Mouse (Mus musculus): ENCODE data around the gene Rcan1.

Rcan1 gene

DNA sequence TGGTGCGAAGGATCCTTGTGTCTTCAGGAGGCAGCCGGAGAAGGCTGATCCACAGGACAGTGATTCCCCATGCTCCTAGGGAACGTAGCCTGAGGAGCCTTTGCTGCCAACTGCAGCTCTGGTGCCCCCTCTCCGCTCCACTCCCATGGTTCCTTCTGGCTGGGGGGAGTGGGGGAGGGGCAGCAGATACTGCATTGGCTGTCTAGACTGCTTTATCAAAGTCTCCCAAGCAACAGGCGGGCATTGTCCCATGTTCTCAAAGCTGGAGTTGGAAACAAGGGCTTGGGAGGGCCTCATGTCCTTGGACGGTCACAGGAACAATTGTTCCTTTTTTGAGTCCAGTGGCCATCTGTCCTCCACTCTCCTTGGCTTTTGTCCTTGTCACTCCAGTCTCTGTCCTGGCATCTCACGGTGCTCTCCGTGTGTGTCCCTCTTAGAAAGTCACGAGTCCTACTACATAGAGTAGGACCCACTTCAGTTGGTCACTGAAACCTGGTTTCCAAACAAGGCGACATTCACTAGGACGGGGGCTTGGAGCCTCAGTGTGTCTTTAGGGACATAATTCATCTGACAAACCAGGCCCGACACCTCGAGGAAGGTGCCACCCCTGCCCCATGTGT lies 124.3 kb downstream of the Rcan1 start:
- DNase-seq (ENCODE audit: low spot score), result no peak

DNA sequence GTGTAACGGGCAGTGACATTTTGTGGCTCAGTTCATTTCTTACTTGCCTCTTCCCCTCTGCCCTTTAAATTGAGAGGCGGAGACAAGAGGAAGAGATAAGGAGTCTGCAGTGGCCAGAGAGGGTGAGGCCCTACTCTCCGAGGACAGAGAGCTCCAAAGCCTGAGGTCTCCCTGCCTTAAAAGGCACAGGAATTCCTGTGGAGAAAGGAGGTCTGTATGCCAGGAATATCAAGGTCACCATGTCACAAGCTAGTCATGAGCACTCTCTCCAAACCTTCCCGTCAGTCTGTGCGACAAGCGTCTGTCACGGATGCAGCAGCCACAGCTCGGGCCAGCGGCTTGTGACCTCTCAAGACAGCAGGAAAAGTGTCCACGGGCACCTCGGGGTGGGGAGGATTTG lies 125.5 kb downstream of the Rcan1 start:
- no peak for DNase-seq (ENCODE audit: low spot score)
